Mouse (Mus musculus): ENCODE measurements around the gene P4ha3.
"Not testable (repeated sequence)": the region's sequence is repeated elsewhere in the genome, so short reads cannot be mapped to it uniquely, and the experiment has no call there.

Gene P4ha3

GRCm38 (mm10) chr7:100285383-100285782, at the start of gene P4ha3:
P4ha3 (plus strand) TSS chr7:100285520.
- H3K4me1 ChIP-seq (replicated peaks; ENCODE audit: low read depth, low read length), result peaks cover 28% of the 10 kb centered on the region
- peaks cover 56% of the 10 kb centered on the region for H3K27me3 ChIP-seq (ENCODE audit: insufficient read depth, low read length)
- no peak for TF ChIP-seq NANOG (IDR thresholded peaks at IDR 0.05; ENCODE audit: borderline replicate concordance, low read length)
- TF ChIP-seq POU5F1 (IDR thresholded peaks at IDR 0.05; ENCODE audit: borderline replicate concordance, low read length), result no peak
- no peak for TF ChIP-seq CTCF (conservative IDR thresholded peaks at IDR 0.05; ENCODE audit: low read length)
- no peaks in the 10 kb centered on the region for H3K36me3 ChIP-seq (ENCODE audit: insufficient read depth, low read length)
- H3K4me3 ChIP-seq (replicated peaks; ENCODE audit: low read length), result peak within 1 kb of the TSS; percentile 82
- peaks cover 1% of the 10 kb centered on the region; the same call in 1 of the 2 replicates for H3K9me3 ChIP-seq (ENCODE audit: low read length)

- H3K36me3 ChIP-seq (ENCODE audit: insufficient read depth, low read length), result no peaks in the 10 kb centered on the region
- TF ChIP-seq NANOG (IDR thresholded peaks at IDR 0.05; ENCODE audit: borderline replicate concordance, low read length) (no peak), POU5F1 (IDR thresholded peaks at IDR 0.05; ENCODE audit: borderline replicate concordance, low read length) (no peak), CTCF (conservative IDR thresholded peaks at IDR 0.05; ENCODE audit: low read length) (no peak)
- no peaks in the 10 kb centered on the region for H3K4me1 ChIP-seq (replicated peaks; ENCODE audit: low read depth, low read length)
- H3K27me3 ChIP-seq (ENCODE audit: insufficient read depth, low read length), result no peaks in the 10 kb centered on the region
- H3K9me3 ChIP-seq (ENCODE audit: low read length), result no peaks in the 10 kb centered on the region
- no peak overlapping the region for H3K4me3 ChIP-seq (replicated peaks; ENCODE audit: low read length)
Observed at GRCm38 (mm10) chr7:100238271-100238670, 47.0 kb upstream of the P4ha3 start.

- Histone ChIP-seq H3K9me3 (ENCODE audit: low read length) (no peaks in the 10 kb centered on the region), H3K27me3 (ENCODE audit: insufficient read depth, low read length) (no peaks in the 10 kb centered on the region), H3K4me3 (replicated peaks; ENCODE audit: low read length) (no peak overlapping the region), H3K4me1 (replicated peaks; ENCODE audit: low read depth, low read length) (no peaks in the 10 kb centered on the region), H3K36me3 (ENCODE audit: insufficient read depth, low read length) (no peaks in the 10 kb centered on the region)
- TF ChIP-seq NANOG (IDR thresholded peaks at IDR 0.05; ENCODE audit: borderline replicate concordance, low read length), result no peak
- TF ChIP-seq POU5F1 (IDR thresholded peaks at IDR 0.05; ENCODE audit: borderline replicate concordance, low read length), result no peak
- TF ChIP-seq CTCF (conservative IDR thresholded peaks at IDR 0.05; ENCODE audit: low read length), result no peak
Observed at GRCm38 (mm10) chr7:100240601-100241000, 44.7 kb upstream of the P4ha3 start.

GRCm38 (mm10) chr7:100243007-100243406, 42.3 kb upstream of the P4ha3 start:
- TF ChIP-seq NANOG (IDR thresholded peaks at IDR 0.05; ENCODE audit: borderline replicate concordance, low read length), result no peak
- no peak for TF ChIP-seq CTCF (conservative IDR thresholded peaks at IDR 0.05; ENCODE audit: low read length)
- no peak for TF ChIP-seq POU5F1 (IDR thresholded peaks at IDR 0.05; ENCODE audit: borderline replicate concordance, low read length)
- H3K4me3 ChIP-seq (replicated peaks; ENCODE audit: low read length), result no peak overlapping the region
- no peaks in the 10 kb centered on the region for H3K9me3 ChIP-seq (ENCODE audit: low read length)
- H3K4me1 ChIP-seq (replicated peaks; ENCODE audit: low read depth, low read length), result no peaks in the 10 kb centered on the region
- H3K36me3 ChIP-seq (ENCODE audit: insufficient read depth, low read length), result no peaks in the 10 kb centered on the region
- H3K27me3 ChIP-seq (ENCODE audit: insufficient read depth, low read length), result no peaks in the 10 kb centered on the region

GRCm38 (mm10) chr7:100244225-100244624, 41.1 kb upstream of the P4ha3 start:
- no peak overlapping the region for H3K4me3 ChIP-seq (replicated peaks; ENCODE audit: low read length)
- no peaks in the 10 kb centered on the region for H3K27me3 ChIP-seq (ENCODE audit: insufficient read depth, low read length)
- no peaks in the 10 kb centered on the region for H3K9me3 ChIP-seq (ENCODE audit: low read length)
- H3K36me3 ChIP-seq (ENCODE audit: insufficient read depth, low read length), result no peaks in the 10 kb centered on the region
- no peak for TF ChIP-seq NANOG (IDR thresholded peaks at IDR 0.05; ENCODE audit: borderline replicate concordance, low read length)
- no peak for TF ChIP-seq POU5F1 (IDR thresholded peaks at IDR 0.05; ENCODE audit: borderline replicate concordance, low read length)
- no peak for TF ChIP-seq CTCF (conservative IDR thresholded peaks at IDR 0.05; ENCODE audit: low read length)
- no peaks in the 10 kb centered on the region for H3K4me1 ChIP-seq (replicated peaks; ENCODE audit: low read depth, low read length)

GRCm38 (mm10) chr7:100245176-100245575, 40.1 kb upstream of the P4ha3 start:
- H3K4me3 ChIP-seq (replicated peaks; ENCODE audit: low read length), result no peak overlapping the region
- H3K36me3 ChIP-seq (ENCODE audit: insufficient read depth, low read length), result no peaks in the 10 kb centered on the region
- TF ChIP-seq CTCF (conservative IDR thresholded peaks at IDR 0.05; ENCODE audit: low read length) (no peak), POU5F1 (IDR thresholded peaks at IDR 0.05; ENCODE audit: borderline replicate concordance, low read length) (no peak), NANOG (IDR thresholded peaks at IDR 0.05; ENCODE audit: borderline replicate concordance, low read length) (no peak)
- no peaks in the 10 kb centered on the region for H3K9me3 ChIP-seq (ENCODE audit: low read length)
- H3K27me3 ChIP-seq (ENCODE audit: insufficient read depth, low read length), result no peaks in the 10 kb centered on the region
- no peaks in the 10 kb centered on the region for H3K4me1 ChIP-seq (replicated peaks; ENCODE audit: low read depth, low read length)

- Histone ChIP-seq H3K9me3 (ENCODE audit: low read length) (peaks cover 11% of the 10 kb centered on the region; the same call in 1 of the 2 replicates), H3K4me1 (replicated peaks; ENCODE audit: low read depth, low read length) (0 out of 2 replicates have a peak, but pooled peaks cover 2% of the 10 kb centered on the region), H3K4me3 (replicated peaks; ENCODE audit: low read length) (no peak overlapping the region), H3K27me3 (ENCODE audit: insufficient read depth, low read length) (no peaks in the 10 kb centered on the region), H3K36me3 (ENCODE audit: insufficient read depth, low read length) (peaks cover 12% of the 10 kb centered on the region)
- TF ChIP-seq POU5F1 (IDR thresholded peaks at IDR 0.05; ENCODE audit: borderline replicate concordance, low read length) (no peak), CTCF (conservative IDR thresholded peaks at IDR 0.05; ENCODE audit: low read length) (no peak), NANOG (IDR thresholded peaks at IDR 0.05; ENCODE audit: borderline replicate concordance, low read length) (no peak)
Observed at GRCm38 (mm10) chr7:100250667-100251066, 34.7 kb upstream of the P4ha3 start.

- TF ChIP-seq POU5F1 (IDR thresholded peaks at IDR 0.05; ENCODE audit: borderline replicate concordance, low read length) (no peak), CTCF (conservative IDR thresholded peaks at IDR 0.05; ENCODE audit: low read length) (0 out of 2 replicates have a peak, but pooled peaks have one; percentile 4), NANOG (IDR thresholded peaks at IDR 0.05; ENCODE audit: borderline replicate concordance, low read length) (no peak)
- Histone ChIP-seq H3K4me3 (replicated peaks; ENCODE audit: low read length) (no peak overlapping the region), H3K4me1 (replicated peaks; ENCODE audit: low read depth, low read length) (peaks cover 7% of the 10 kb centered on the region; the same call in 1 of the 2 replicates), H3K27me3 (ENCODE audit: insufficient read depth, low read length) (no peaks in the 10 kb centered on the region; the same call in 1 of the 2 replicates), H3K36me3 (ENCODE audit: insufficient read depth, low read length) (no peaks in the 10 kb centered on the region), H3K9me3 (ENCODE audit: low read length) (no peaks in the 10 kb centered on the region)
Observed at GRCm38 (mm10) chr7:100262350-100262749, 23.0 kb upstream of the P4ha3 start.

GRCm38 (mm10) chr7:100264934-100265333, 20.4 kb upstream of the P4ha3 start:
- not testable (repeated sequence) for H3K27me3 ChIP-seq (ENCODE audit: insufficient read depth, low read length); H3K4me1 ChIP-seq (replicated peaks; ENCODE audit: low read depth, low read length); H3K9me3 ChIP-seq (ENCODE audit: low read length); H3K36me3 ChIP-seq (ENCODE audit: insufficient read depth, low read length)
- peak overlapping the region; percentile 53; the same call in 1 of the 2 replicates for H3K4me3 ChIP-seq (replicated peaks; ENCODE audit: low read length)
- TF ChIP-seq CTCF (conservative IDR thresholded peaks at IDR 0.05; ENCODE audit: low read length), result peak; percentile 37

All from E14TG2a.4 (cell line).